Mouse (Mus musculus): Measurements from ENCODE around the gene Lin7b. TPM values are rescaled to one million over a fixed set of nuclear protein-coding genes. Genes with fewer than 3 reads are reported as not detected.
"Not testable (repeated sequence)": the region's sequence is repeated elsewhere in the genome, so short reads cannot be mapped to it uniquely, and the experiment has no call there.

Gene Lin7b
- polyA plus RNA-seq, 1 experiment from 2014 or later: 0.89 TPM

GRCm38 (mm10) chr7:45406157-45407156 lies 36.1 kb upstream of the Lin7b start:
- H3K27ac ChIP-seq: no peak overlapping the region
- H3K27me3 ChIP-seq (ENCODE audit: insufficient read depth, poor library complexity, severe bottlenecking): peaks cover 67% of the 10 kb centered on the region
- peak overlapping the region; percentile 45 for H3K4me3 ChIP-seq
- H3K9me3 ChIP-seq: no peaks in the 10 kb centered on the region
- WGBS: 3% methylated on average over 114 of the region's 114 CpGs
- H3K4me1 ChIP-seq (replicated peaks): peaks cover 17% of the 10 kb centered on the region
- no peaks in the 10 kb centered on the region for H3K36me3 ChIP-seq
- peak; percentile 23 for DNase-seq (ENCODE audit: low spot score)

GRCm38 (mm10) chr7:45405091-45406075 lies 35.0 kb upstream of the Lin7b start, which contains the start of gene Kcna7:
Gene Kcna7, plus strand, starts transcription at chr7:45405653.
- peak within 1 kb of the TSS; percentile 45 for H3K4me3 ChIP-seq
- WGBS: 12% methylated on average over 28 of the region's 28 CpGs
- DNase-seq (ENCODE audit: low spot score): peak; percentile 66
- no peaks in the 10 kb centered on the region for H3K36me3 ChIP-seq
- no peak within 1 kb of the TSS for H3K27ac ChIP-seq
- peaks cover 17% of the 10 kb centered on the region for H3K4me1 ChIP-seq (replicated peaks)
- no peaks in the 10 kb centered on the region for H3K9me3 ChIP-seq
- peaks cover 56% of the 10 kb centered on the region for H3K27me3 ChIP-seq (ENCODE audit: insufficient read depth, poor library complexity, severe bottlenecking)

GRCm38 (mm10) chr7:45403532-45404261 lies 33.3 kb upstream of the Lin7b start:
- 44% methylated on average over 6 of the region's 6 CpGs for WGBS
- DNase-seq (ENCODE audit: low spot score): peak; percentile 71
- Histone ChIP-seq H3K27ac (no peak overlapping the region), H3K9me3 (no peaks in the 10 kb centered on the region), H3K27me3 (ENCODE audit: insufficient read depth, poor library complexity, severe bottlenecking) (peaks cover 39% of the 10 kb centered on the region), H3K4me3 (no peak overlapping the region), H3K4me1 (replicated peaks) (peaks cover 17% of the 10 kb centered on the region), H3K36me3 (no peaks in the 10 kb centered on the region)

GRCm38 (mm10) chr7:45401521-45402085 lies 31.2 kb upstream of the Lin7b start:
- Histone ChIP-seq H3K27me3 (ENCODE audit: insufficient read depth, poor library complexity, severe bottlenecking) (peaks cover 18% of the 10 kb centered on the region), H3K9me3 (no peaks in the 10 kb centered on the region), H3K4me1 (replicated peaks) (peaks cover 14% of the 10 kb centered on the region), H3K36me3 (no peaks in the 10 kb centered on the region), H3K27ac (no peak overlapping the region), H3K4me3 (no peak overlapping the region)
- DNase-seq (ENCODE audit: low spot score): no peak
- 83% methylated on average over 10 of the region's 10 CpGs for WGBS

GRCm38 (mm10) chr7:45396787-45397186 lies 26.4 kb upstream of the Lin7b start:
- no peaks in the 10 kb centered on the region for H3K9me3 ChIP-seq
- peaks cover 21% of the 10 kb centered on the region for H3K4me1 ChIP-seq (replicated peaks)
- no peak for DNase-seq (ENCODE audit: low spot score)
- no peak overlapping the region for H3K4me3 ChIP-seq
- no peaks in the 10 kb centered on the region for H3K27me3 ChIP-seq (ENCODE audit: insufficient read depth, poor library complexity, severe bottlenecking)
- peaks cover 29% of the 10 kb centered on the region for H3K36me3 ChIP-seq
- 81% methylated on average over 2 of the region's 2 CpGs for WGBS
- no peak overlapping the region for H3K27ac ChIP-seq

DNA sequence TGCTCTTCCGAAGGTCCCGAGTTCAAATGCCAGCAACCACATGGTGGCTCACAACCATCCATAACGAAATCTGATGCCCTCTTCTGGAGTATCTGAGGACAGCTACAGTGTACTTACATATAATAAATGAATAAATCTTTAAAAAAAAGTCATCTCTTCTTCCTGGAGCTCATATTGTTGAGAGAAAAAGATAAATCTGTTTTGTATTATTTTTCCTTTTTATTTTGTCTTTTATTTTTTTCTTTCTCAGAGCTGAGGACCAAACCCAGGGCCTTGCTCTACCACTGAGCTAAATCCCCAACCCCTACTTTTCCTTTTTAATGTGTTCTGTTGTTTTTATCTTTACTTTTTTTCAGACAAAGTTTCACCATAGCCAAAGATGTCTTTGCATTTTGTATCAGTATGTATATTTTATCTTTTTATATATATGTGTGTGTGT lies 26.0 kb upstream of the Lin7b start:
- DNase-seq (ENCODE audit: low spot score); H3K9me3 ChIP-seq; H3K27me3 ChIP-seq (ENCODE audit: insufficient read depth, poor library complexity, severe bottlenecking): not testable (repeated sequence)
- WGBS: 9% methylated on average over 3 of the region's 3 CpGs
- peak overlapping the region; percentile 83 for H3K4me3 ChIP-seq
- H3K27ac ChIP-seq: peak overlapping the region; percentile 99
- peaks cover 21% of the 10 kb centered on the region for H3K4me1 ChIP-seq (replicated peaks)
- peaks cover 33% of the 10 kb centered on the region for H3K36me3 ChIP-seq

- peaks cover 39% of the 10 kb centered on the region for H3K36me3 ChIP-seq
- WGBS: under 1% methylated on average over 60 of the region's 60 CpGs
- H3K27ac ChIP-seq: peak within 1 kb of the TSS; percentile 99
Observed at GRCm38 (mm10) chr7:45395578-45396336, 25.4 kb upstream of the Lin7b start, which contains the start of gene Snrnp70. Gene Snrnp70, minus strand, starts transcription at chr7:45395742.

DNA sequence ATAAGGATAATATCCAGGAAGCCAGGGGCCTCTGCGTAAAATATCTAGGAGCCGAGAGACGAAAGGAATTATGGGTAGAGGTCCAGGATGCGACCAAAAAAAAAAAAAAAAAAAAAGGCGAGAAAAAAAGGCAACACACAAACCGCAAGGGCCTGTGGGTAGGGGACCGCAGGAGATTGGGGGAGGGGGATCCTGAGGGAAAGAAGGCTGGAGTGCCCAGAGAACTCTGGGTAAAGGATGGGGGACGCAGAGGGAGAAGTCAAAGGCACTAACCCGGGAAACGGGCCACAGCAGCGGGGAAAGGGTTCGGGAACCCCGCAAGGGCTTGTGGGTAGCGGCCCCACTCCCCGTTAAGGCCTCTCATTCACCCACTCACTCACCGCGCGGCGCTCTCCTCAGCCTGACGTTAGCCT lies 24.8 kb upstream of the Lin7b start:
- Histone ChIP-seq H3K9me3 (no peaks in the 10 kb centered on the region), H3K36me3 (peaks cover 46% of the 10 kb centered on the region), H3K27me3 (ENCODE audit: insufficient read depth, poor library complexity, severe bottlenecking) (no peaks in the 10 kb centered on the region), H3K27ac (peak overlapping the region; percentile 99), H3K4me3 (peak overlapping the region; percentile 83), H3K4me1 (replicated peaks) (peaks cover 21% of the 10 kb centered on the region)
- no peak for DNase-seq (ENCODE audit: low spot score)
- WGBS: under 1% methylated on average over 20 of the region's 20 CpGs

More at GRCm38 (mm10) chr7:45395578-45396336, 25.4 kb upstream of the Lin7b start, which contains the start of gene Snrnp70:
- H3K9me3 ChIP-seq: no peaks in the 10 kb centered on the region
- peaks cover 21% of the 10 kb centered on the region for H3K4me1 ChIP-seq (replicated peaks)
- no peaks in the 10 kb centered on the region for H3K27me3 ChIP-seq (ENCODE audit: insufficient read depth, poor library complexity, severe bottlenecking)
- peak; percentile 100 for DNase-seq (ENCODE audit: low spot score)
- peak within 1 kb of the TSS; percentile 83 for H3K4me3 ChIP-seq

GRCm38 (mm10) chr7:45386077-45386476 lies 15.7 kb upstream of the Lin7b start:
- Histone ChIP-seq H3K4me3 (no peak overlapping the region), H3K27me3 (ENCODE audit: insufficient read depth, poor library complexity, severe bottlenecking) (no peaks in the 10 kb centered on the region), H3K27ac (no peak overlapping the region), H3K9me3 (no peaks in the 10 kb centered on the region), H3K36me3 (peaks cover 100% of the 10 kb centered on the region), H3K4me1 (replicated peaks) (no peaks in the 10 kb centered on the region)
- 88% methylated on average over 3 of the region's 3 CpGs for WGBS
- DNase-seq (ENCODE audit: low spot score): no peak

GRCm38 (mm10) chr7:45376057-45376456 lies 5.7 kb upstream of the Lin7b start:
- WGBS: 95% methylated on average over 1 of the region's 1 CpGs
- no peak overlapping the region for H3K4me3 ChIP-seq
- DNase-seq (ENCODE audit: low spot score): no peak
- H3K4me1 ChIP-seq (replicated peaks): peaks cover 6% of the 10 kb centered on the region
- no peaks in the 10 kb centered on the region for H3K9me3 ChIP-seq
- H3K27me3 ChIP-seq (ENCODE audit: insufficient read depth, poor library complexity, severe bottlenecking): no peaks in the 10 kb centered on the region
- H3K27ac ChIP-seq: no peak overlapping the region
- H3K36me3 ChIP-seq: peaks cover 91% of the 10 kb centered on the region

DNA sequence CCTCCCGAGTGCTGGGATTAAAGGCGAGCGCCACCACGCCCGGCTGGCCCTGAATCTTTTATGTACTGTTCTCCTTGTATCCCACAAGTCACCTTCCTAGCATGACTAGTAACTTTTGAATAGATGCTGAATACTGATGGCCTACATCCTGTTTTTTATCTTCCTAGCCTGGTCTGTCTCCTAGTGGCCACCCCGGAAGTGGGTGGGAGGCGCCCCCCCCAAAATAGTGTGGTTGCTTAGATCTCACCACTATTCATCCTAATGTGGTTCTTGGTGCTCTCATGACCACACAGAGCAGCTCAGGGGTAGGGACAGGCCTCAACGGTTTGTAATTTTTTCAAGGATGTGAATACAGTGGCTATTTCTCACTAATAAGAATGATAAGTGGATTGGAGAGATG lies 4.2 kb upstream of the Lin7b start:
- DNase-seq (ENCODE audit: low spot score): no peak
- 95% methylated on average over 8 of the region's 8 CpGs for WGBS
- no peak overlapping the region for H3K4me3 ChIP-seq
- peaks cover 21% of the 10 kb centered on the region for H3K4me1 ChIP-seq (replicated peaks)
- H3K27ac ChIP-seq: no peak overlapping the region
- H3K27me3 ChIP-seq (ENCODE audit: insufficient read depth, poor library complexity, severe bottlenecking): peaks cover 9% of the 10 kb centered on the region
- no peaks in the 10 kb centered on the region for H3K9me3 ChIP-seq
- peaks cover 76% of the 10 kb centered on the region for H3K36me3 ChIP-seq
